Mouse (Mus musculus) limb, embryonic 11.5 days (tissue): ENCODE results near the gene Ddx28. TPM values are rescaled to one million over a fixed set of nuclear protein-coding genes. Genes with fewer than 3 reads are reported as not detected.
"Not testable (repeated sequence)": the region's sequence is repeated elsewhere in the genome, so short reads cannot be mapped to it uniquely, and the experiment has no call there.

Source experiments
- ATAC-seq: fragments of 200-750 bp; cut with Nextera tagmentation; 2 replicates; pipeline ENCODE4 v1.8.0; 2017; ENCODE audit warnings: low read depth; ENCODE audit not compliant: insufficient number of reproducible peaks, low FRiP score, low TSS enrichment
- DNase-seq: peaks from one replicate; pipeline ENCODE4 v3.0.0-alpha.2; 2015; ENCODE audit warnings: low spot score
- H3K27ac ChIP-seq: fragments of 300-500 bp; sonication (generic); replicated peaks from 2 replicates; pipeline ENCODE4 v1.5.1; 2014; ENCODE audit warnings: low read depth, mild to moderate bottlenecking, low read length
- H3K27me3 ChIP-seq: fragments of 300-500 bp; sonication (generic); 2 replicates; pipeline ENCODE4 v1.6.1; 2014; ENCODE audit warnings: mild to moderate bottlenecking, low read length, mixed read lengths; ENCODE audit not compliant: control insufficient read depth, insufficient read depth
- H3K36me3 ChIP-seq: fragments of 300-500 bp; sonication (generic); 2 replicates; pipeline ENCODE4 v1.6.1; 2014; ENCODE audit warnings: mild to moderate bottlenecking, low read length, moderate library complexity, mixed read lengths; ENCODE audit not compliant: control insufficient read depth, insufficient read depth
- H3K4me1 ChIP-seq: fragments of 300-500 bp; sonication (generic); 2 replicates; pipeline ENCODE4 v1.6.1; 2014; ENCODE audit warnings: low read length, mixed read lengths; ENCODE audit not compliant: control insufficient read depth, insufficient read depth
- H3K4me2 ChIP-seq: fragments of 300-500 bp; sonication (generic); 2 replicates; pipeline ENCODE4 v1.6.1; 2014; ENCODE audit warnings: low read depth, mild to moderate bottlenecking, moderate library complexity; ENCODE audit not compliant: severe bottlenecking
- H3K4me3 ChIP-seq: fragments of 300-500 bp; sonication (generic); 2 replicates; pipeline ENCODE4 v1.5.1; 2014; ENCODE audit warnings: low read depth, low read length
- H3K9ac ChIP-seq: fragments of 300-500 bp; sonication (generic); 2 replicates; pipeline ENCODE4 v1.6.1; 2014; ENCODE audit warnings: mild to moderate bottlenecking, low read length
- H3K9me3 ChIP-seq: fragments of 300-500 bp; sonication (generic); 2 replicates; pipeline ENCODE4 v1.6.1; 2016; ENCODE audit warnings: low read length; ENCODE audit not compliant: control insufficient read depth
- WGBS: fragments of 180-500 bp; shearing (Covaris S2); extraction: QIAGEN DNeasy Blood & Tissue Kit; methylation state at CpG from one replicate; pipeline ENCODE4 v1.1.7; 2014; 5-methylcytosine and 5-hydroxymethylcytosine counted together
- polyA plus RNA-seq: library from polyadenylated mRNA; unstranded; fragments of >200 nt; fragmentation: Nextera tagmentation; extraction: Ambion mirVana; gene quantifications from 2 replicates; pipeline ENCODE4 v1.2.1, GENCODE M21; 2014

The Ddx28 gene
- polyA plus RNA-seq, 1 experiment from 2014 or later: 23.1 TPM

DNA sequence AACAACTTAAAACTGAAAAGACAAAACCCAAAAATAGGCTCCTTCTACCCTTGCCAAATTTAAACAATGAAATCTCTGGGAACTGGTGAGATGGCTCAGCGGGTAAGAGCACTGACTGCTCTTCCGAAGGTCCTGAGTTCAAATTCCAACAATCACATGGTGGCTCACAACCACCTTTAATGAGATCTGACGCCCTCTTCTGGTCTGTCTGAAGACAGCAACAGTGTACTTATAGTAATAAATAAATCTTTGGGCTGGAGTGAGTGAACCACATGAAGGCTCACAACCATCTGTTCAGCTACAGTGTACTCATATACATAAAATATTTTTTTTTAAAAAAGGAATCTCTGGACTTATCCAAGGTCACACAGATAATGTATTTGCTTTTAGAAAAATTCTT is 3.8 kb downstream of the Ddx28 start:
- not testable (repeated sequence) for H3K27me3 ChIP-seq, H3K9me3 ChIP-seq, H3K4me2 ChIP-seq, H3K27ac ChIP-seq, H3K4me1 ChIP-seq, ATAC-seq, H3K36me3 ChIP-seq, H3K9ac ChIP-seq, H3K4me3 ChIP-seq, DNase-seq
- WGBS: 68% methylated on average over 3 of the region's 3 CpGs

DNA sequence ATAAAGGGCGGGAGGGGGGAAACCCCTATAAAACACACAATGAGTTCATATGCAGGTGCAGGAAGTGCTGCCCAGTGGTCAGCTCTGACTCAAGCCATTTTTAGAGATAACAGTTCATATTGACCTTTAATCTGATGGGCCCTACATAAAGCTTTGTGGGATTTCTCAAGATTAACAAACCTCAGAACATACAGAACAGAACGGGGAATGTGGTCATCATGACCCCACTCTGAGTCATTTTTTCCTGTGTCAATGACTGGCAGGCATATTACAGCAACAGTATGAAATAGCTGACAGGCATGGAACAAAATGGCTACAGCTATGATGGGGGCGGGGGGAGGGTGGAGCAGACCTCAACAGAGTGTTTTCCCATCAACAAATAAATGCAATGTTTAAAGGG is 4.5 kb downstream of the Ddx28 start:
- ATAC-seq (no peak), DNase-seq (no peak)
- H3K9ac ChIP-seq: no peak overlapping the region
- no peaks in the 10 kb centered on the region for H3K9me3 ChIP-seq
- H3K4me2 ChIP-seq: no peak overlapping the region
- no peak overlapping the region for H3K27ac ChIP-seq
- no peak overlapping the region for H3K4me3 ChIP-seq
- no peaks in the 10 kb centered on the region for H3K27me3 ChIP-seq
- peaks cover 7% of the 10 kb centered on the region; the same call in 1 of the 2 replicates for H3K36me3 ChIP-seq
- H3K4me1 ChIP-seq: peaks cover 8% of the 10 kb centered on the region
- WGBS: 79% methylated on average over 3 of the region's 3 CpGs

DNA sequence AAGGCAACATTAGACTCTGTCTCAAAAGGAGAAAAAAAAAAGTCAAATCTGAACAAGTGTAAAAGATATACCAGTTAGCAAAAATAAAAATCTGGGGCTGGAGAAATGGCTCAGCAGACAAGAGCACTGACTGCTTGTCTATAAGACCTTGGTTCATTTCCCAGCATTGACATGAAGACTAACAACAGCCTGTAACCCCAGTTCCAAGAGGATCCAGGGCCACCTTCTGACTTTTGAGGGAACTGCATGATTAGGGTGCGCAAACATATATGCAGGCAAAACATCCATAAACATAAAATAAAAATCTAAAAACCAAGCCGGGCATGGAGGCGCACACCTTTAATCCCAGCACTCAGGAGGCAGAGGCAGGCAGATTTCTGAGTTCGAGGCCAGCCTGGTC is 5.3 kb downstream of the Ddx28 start:
- Histone ChIP-seq H3K4me1 (peaks cover 4% of the 10 kb centered on the region; the same call in 1 of the 2 replicates), H3K4me2 (no peak overlapping the region), H3K36me3 (peaks cover 7% of the 10 kb centered on the region; the same call in 1 of the 2 replicates), H3K9me3 (no peaks in the 10 kb centered on the region), H3K27me3 (no peaks in the 10 kb centered on the region), H3K4me3 (no peak overlapping the region), H3K27ac (no peak overlapping the region), H3K9ac (no peak overlapping the region)
- DNase-seq (no peak), ATAC-seq (no peak)
- 86% methylated on average over 4 of the region's 4 CpGs for WGBS

DNA sequence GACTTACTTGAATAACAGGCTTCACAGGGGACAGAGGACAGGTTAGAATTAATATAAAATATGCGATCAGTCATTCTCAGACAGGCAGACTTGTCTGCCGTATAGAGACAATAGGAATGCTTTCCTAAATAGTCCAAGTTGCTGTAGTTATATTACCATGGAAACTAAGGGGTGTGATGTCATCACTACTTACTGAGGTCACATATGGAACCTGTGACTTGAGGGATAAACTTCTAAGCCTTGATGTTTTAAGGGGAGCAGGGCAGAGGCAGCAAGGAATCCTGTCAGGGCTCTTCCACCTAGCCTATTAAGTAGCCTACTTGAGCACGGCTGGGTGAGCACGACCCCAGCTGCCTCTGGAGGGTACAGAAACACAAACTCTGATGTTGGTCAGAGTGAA is 5.8 kb downstream of the Ddx28 start, which contains the start of gene Dpep2nb:
TSS of gene Dpep2nb (minus strand) at position 101 of the 400 bp plus-strand sequence.
- Histone ChIP-seq H3K9ac (no peak within 1 kb of the TSS), H3K27me3 (no peaks in the 10 kb centered on the region), H3K4me3 (no peak within 1 kb of the TSS), H3K4me1 (peaks cover 4% of the 10 kb centered on the region; the same call in 1 of the 2 replicates), H3K36me3 (peaks cover 7% of the 10 kb centered on the region; the same call in 1 of the 2 replicates), H3K4me2 (no peak within 1 kb of the TSS), H3K27ac (no peak within 1 kb of the TSS), H3K9me3 (no peaks in the 10 kb centered on the region)
- DNase-seq (no peak), ATAC-seq (no peak)
- WGBS: 81% methylated on average over 4 of the region's 4 CpGs

DNA sequence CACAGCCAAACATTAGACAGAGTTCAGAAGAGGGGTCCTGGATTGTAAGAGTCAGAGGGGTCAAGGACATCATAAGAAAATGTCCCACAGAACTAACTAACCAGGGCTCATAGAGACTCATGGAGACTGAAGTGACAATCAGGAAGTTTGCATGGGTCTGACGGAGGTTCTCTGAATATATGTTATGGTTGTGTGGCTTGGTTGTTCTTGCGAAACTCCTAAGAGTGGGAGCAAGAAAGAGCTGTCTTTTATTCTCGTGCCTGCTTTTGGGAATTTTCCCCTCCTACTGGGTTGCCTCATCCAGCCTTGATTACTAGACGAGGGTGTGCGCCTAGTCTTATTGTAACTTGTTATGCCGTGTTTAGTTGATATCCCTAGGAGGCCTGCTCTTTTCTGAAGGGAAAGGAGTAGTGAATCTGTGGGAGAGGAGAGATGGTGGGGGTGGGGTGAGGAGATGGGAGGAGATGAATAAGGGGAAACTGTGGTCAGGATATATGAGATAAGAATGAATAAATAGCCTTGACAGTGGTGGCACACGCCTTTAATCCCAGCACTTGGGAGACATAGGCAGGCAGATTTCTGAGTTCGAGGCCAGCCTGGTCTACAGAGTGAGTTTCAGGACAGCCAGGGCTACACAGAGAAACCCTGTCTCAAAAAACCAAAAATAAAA is 7.0 kb downstream of the Ddx28 start:
- no peak for ATAC-seq

DNA sequence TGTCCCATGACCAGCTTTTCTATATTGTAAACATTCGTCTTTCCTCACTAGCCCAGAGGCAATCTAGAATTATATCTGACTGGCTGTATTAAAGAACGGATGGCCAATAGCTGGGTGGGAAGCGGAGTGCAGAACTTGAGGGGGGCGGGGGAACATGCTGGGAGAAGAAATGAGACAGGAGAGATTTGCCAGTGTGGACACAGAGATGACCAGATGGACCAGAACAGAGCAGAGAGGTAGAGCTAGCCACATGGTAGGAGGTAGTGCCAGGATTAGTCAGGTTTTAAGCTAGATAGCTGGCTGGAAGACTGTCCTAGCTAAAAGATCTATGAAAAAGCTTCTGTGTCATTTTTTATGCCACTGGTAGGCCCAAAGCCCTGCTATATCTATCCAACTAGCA is 9.8 kb downstream of the Ddx28 start:
- WGBS: 83% methylated on average over 4 of the region's 4 CpGs
- Histone ChIP-seq H3K27me3 (no peaks in the 10 kb centered on the region), H3K9ac (no peak overlapping the region), H3K9me3 (no peaks in the 10 kb centered on the region), H3K27ac (no peak overlapping the region), H3K4me1 (no peaks in the 10 kb centered on the region), H3K4me3 (no peak overlapping the region), H3K36me3 (no peaks in the 10 kb centered on the region), H3K4me2 (no peak overlapping the region)
- ATAC-seq: no peak
- DNase-seq: no peak

More for the DNA sequence above, 7.0 kb downstream of the Ddx28 start:
- Histone ChIP-seq H3K9me3 (no peaks in the 10 kb centered on the region), H3K27me3 (no peaks in the 10 kb centered on the region), H3K27ac (no peak overlapping the region), H3K9ac (no peak overlapping the region), H3K4me3 (no peak overlapping the region), H3K36me3 (peaks cover 1% of the 10 kb centered on the region; the same call in 1 of the 2 replicates), H3K4me1 (no peaks in the 10 kb centered on the region), H3K4me2 (no peak overlapping the region)
- DNase-seq: no peak
- 82% methylated on average over 8 of the region's 8 CpGs for WGBS

DNA sequence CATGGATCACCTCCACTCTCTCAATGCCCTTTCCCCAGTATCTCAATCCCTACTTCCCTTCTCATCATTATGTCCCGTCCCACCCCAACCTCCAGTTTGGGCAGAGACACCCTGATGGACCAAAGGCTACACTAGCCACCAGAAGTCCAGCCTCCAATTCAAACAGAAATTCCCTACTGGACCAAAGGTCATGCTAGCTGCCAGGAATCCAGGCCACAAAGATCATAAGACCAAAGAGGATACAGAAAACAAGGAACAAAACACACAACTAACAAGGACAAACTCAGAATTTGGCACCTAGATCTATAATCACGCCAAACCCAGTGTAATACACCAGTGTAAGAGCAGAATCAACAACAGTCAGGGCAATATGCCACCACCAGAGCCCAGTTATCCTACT is 12.7 kb downstream of the Ddx28 start:
- no peaks in the 10 kb centered on the region for H3K4me1 ChIP-seq
- H3K27ac ChIP-seq: no peak overlapping the region
- 85% methylated on average over 2 of the region's 2 CpGs for WGBS
- H3K4me2 ChIP-seq: no peak overlapping the region
- no peak overlapping the region for H3K4me3 ChIP-seq
- no peaks in the 10 kb centered on the region for H3K27me3 ChIP-seq
- H3K9me3 ChIP-seq: no peaks in the 10 kb centered on the region
- no peak overlapping the region for H3K9ac ChIP-seq
- no peaks in the 10 kb centered on the region for H3K36me3 ChIP-seq
- ATAC-seq: no peak
- DNase-seq: no peak

DNA sequence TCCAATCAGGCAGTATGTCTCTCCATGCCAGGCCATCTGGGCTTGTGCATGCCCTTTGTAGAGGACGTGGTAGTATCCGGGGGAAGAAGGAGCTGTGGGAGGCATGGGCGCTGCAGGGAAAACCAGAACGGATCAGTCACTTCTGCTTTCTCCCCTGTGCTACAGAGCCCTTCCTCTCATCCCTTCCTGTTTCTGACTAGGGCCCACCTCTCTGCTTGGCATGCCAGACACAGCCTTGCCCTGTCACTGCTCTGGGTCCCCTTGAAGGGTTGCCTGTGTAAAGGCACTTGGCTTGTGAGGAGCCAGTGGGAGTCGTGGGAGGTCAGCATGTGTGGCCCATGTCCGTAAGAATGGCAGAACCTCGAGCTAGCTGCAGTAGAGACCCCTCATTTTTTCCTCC is 15.3 kb downstream of the Ddx28 start:
- DNase-seq (no peak), ATAC-seq (no peak)
- no peak overlapping the region for H3K27ac ChIP-seq
- H3K9ac ChIP-seq: no peak overlapping the region
- 71% methylated on average over 7 of the region's 7 CpGs for WGBS
- H3K9me3 ChIP-seq: no peaks in the 10 kb centered on the region
- H3K36me3 ChIP-seq: no peaks in the 10 kb centered on the region
- H3K4me3 ChIP-seq: no peak overlapping the region
- H3K4me2 ChIP-seq: no peak overlapping the region
- H3K27me3 ChIP-seq: no peaks in the 10 kb centered on the region
- H3K4me1 ChIP-seq: no peaks in the 10 kb centered on the region

DNA sequence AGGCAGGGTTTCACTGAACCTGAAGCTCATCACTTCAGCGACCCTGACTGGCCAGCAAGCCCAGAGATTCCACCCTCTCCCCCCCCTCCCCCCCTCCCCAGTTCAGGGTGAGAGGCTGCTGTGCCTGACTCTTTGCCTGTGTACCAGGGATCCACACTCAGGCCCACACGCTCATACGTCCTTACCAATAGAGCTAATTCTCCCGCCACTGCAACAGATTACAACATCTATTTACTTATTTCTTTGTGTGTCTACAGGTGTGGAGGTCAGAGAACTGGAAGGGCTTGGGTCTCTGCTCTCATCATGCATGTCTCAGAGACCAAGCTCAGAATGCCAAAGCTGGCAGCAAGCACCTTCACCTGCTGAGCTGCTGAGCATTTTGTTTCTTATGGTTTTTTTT is 18.5 kb downstream of the Ddx28 start:
- no peak overlapping the region for H3K9ac ChIP-seq
- WGBS: 62% methylated on average over 4 of the region's 4 CpGs
- no peak for ATAC-seq
- DNase-seq: no peak
- no peak overlapping the region for H3K27ac ChIP-seq
- H3K36me3 ChIP-seq: no peaks in the 10 kb centered on the region
- no peaks in the 10 kb centered on the region for H3K27me3 ChIP-seq
- no peaks in the 10 kb centered on the region for H3K9me3 ChIP-seq
- H3K4me1 ChIP-seq: no peaks in the 10 kb centered on the region
- H3K4me3 ChIP-seq: no peak overlapping the region
- H3K4me2 ChIP-seq: no peak overlapping the region
